ENCODE assay signal across 17 mouse cellular contexts in genomic region chr10:17531021-17531420, GRCm38 (mm10).
DNase-seq lines count a peak whose midpoint lies in the region; ATAC-seq lines count a peak whose summit lies in the region.
"Had no signal": no experiment of that assay in that cellular context is flagged by ENCODE, and none has a peak within 500 bp of the region (broad histone marks: within the 10 kb centered on the region; RNA-seq: fewer than 3 reads in every experiment).

No protein-coding gene starts in this region.

- intact Hi-C loops in heart, postnatal 36 days (cut with DNase I) = no loop called here

- peak; percentile 93 for DNase-seq in heart, adult 11 months
- peak; percentile 38 for DNase-seq in kidney, postnatal 14 days
- no peak for DNase-seq in kidney, adult 18-20 months
- DNase-seq in heart, postnatal 36 days = peak; percentile 8 to 27
- peak; percentile 77 for DNase-seq in lung, postnatal 36 days
- no peak for DNase-seq in layer of hippocampus, postnatal 36 days
- DNase-seq: cerebellum, adult 9-10 months; forebrain, postnatal 0 days; liver; lung, embryonic 14.5 days; right cerebral cortex, postnatal 25 days; thymus, postnatal 36 days had no signal

- H3K4me1 ChIP-seq in heart, embryonic 11.5 days (ENCODE audit: control insufficient read depth, insufficient read depth, low read length) = peaks cover 3% of the 10 kb centered on the region; the same call in 1 of the 2 replicates
- H3K4me1 ChIP-seq: neural tube, embryonic 12.5 days had no signal

- no peaks in the 10 kb centered on the region for H3K36me3 ChIP-seq in heart, embryonic 11.5 days (ENCODE audit: control insufficient read depth, insufficient read depth, low read length)
- H3K36me3 ChIP-seq: midbrain, embryonic 10.5 days; neural tube, embryonic 12.5 days had no signal

- H3K27ac ChIP-seq in heart, embryonic 11.5 days (ENCODE audit: low read depth, low read length) = no peak overlapping the region
- H3K27ac ChIP-seq: midbrain, embryonic 10.5 days; neural tube, embryonic 12.5 days had no signal

- 49% methylated on average over 3 of the region's 3 CpGs for WGBS in heart, embryonic 11.5 days (ENCODE audit: insufficient replicate concordance)

- H3K4me2 ChIP-seq in heart, embryonic 11.5 days = no peak overlapping the region
- H3K4me2 ChIP-seq: lung, embryonic 14.5 days; neural tube, embryonic 12.5 days had no signal

- H3K9me3 ChIP-seq in heart, embryonic 11.5 days (replicated peaks; ENCODE audit: control insufficient read depth, low read length) = no peaks in the 10 kb centered on the region
- H3K9me3 ChIP-seq: midbrain, embryonic 10.5 days; neural tube, embryonic 12.5 days had no signal

- no peak for ATAC-seq in heart, embryonic 11.5 days (replicated peaks; ENCODE audit: insufficient number of reproducible peaks, low FRiP score, low TSS enrichment)
- ATAC-seq in megakaryocyte, adult 5-6 weeks (ENCODE audit: poor library complexity, severe bottlenecking) = no peak
- ATAC-seq: forebrain, postnatal 0 days had no signal

- H3K9ac ChIP-seq in heart, embryonic 11.5 days (ENCODE audit: low read depth, low read length) = no peak overlapping the region
- H3K9ac ChIP-seq: forebrain, postnatal 0 days; lung, embryonic 14.5 days; neural tube, embryonic 12.5 days had no signal

- H3K27me3 ChIP-seq in heart, embryonic 11.5 days (ENCODE audit: control insufficient read depth, insufficient read depth, low read length) = no peaks in the 10 kb centered on the region
- H3K27me3 ChIP-seq: CH12.LX; neural tube, embryonic 12.5 days had no signal

- H3K4me3 ChIP-seq in heart, embryonic 11.5 days (ENCODE audit: low read depth, low read length) = no peak overlapping the region
- H3K4me3 ChIP-seq: midbrain, embryonic 10.5 days; neural tube, embryonic 12.5 days had no signal

Comparison
In these comparisons a context has a peak if more than half of its experiments do, and no peak if none do; other contexts are left out.
1. DNase-seq: peak in heart, adult 11 months (single experiment), kidney, postnatal 14 days (single experiment), heart, postnatal 36 days (2 of 2) and lung, postnatal 36 days (single experiment); none in kidney, adult 18-20 months (single experiment) and layer of hippocampus, postnatal 36 days (0 of 2).